Mouse (Mus musculus) hindbrain, embryonic 14.5 days (tissue): Measurements from ENCODE around the gene Bmpr1b. TPM values are rescaled to one million over a fixed set of nuclear protein-coding genes. Genes with fewer than 3 reads are reported as not detected.
A peak's percentile ranks its signal among the peaks of the same experiment; 100 is the strongest.

Experiments
- ATAC-seq: fragments of 200-750 bp; cut with Nextera tagmentation; 2 replicates; pipeline ENCODE4 v1.8.0; 2017; ENCODE audit warnings: moderate number of reproducible peaks, mild to moderate bottlenecking, moderate TSS enrichment, moderate library complexity; ENCODE audit not compliant: low FRiP score
- DNase-seq: peaks from one replicate; pipeline ENCODE4 v3.0.0-alpha.2; 2015; ENCODE audit warnings: low spot score
- H3K27ac ChIP-seq: fragments of 300-500 bp; sonication (generic); 2 replicates; pipeline ENCODE4 v1.5.1; 2014; ENCODE audit warnings: mild to moderate bottlenecking, moderate library complexity
- H3K27me3 ChIP-seq: fragments of 300-500 bp; sonication (generic); 2 replicates; pipeline ENCODE4 v1.6.1; 2014; ENCODE audit warnings: mild to moderate bottlenecking, low read length, mixed read lengths; ENCODE audit not compliant: control insufficient read depth, insufficient read depth
- H3K36me3 ChIP-seq: fragments of 300-500 bp; sonication (generic); replicated peaks from 2 replicates; pipeline ENCODE4 v1.6.1; 2014; ENCODE audit not compliant: control insufficient read depth, insufficient read depth
- H3K4me1 ChIP-seq: fragments of 300-500 bp; sonication (generic); replicated peaks from 2 replicates; pipeline ENCODE4 v1.6.1; 2014; ENCODE audit warnings: antibody characterized with exemption, low read length, mixed read lengths; ENCODE audit not compliant: control insufficient read depth, insufficient read depth
- H3K4me2 ChIP-seq: fragments of 300-500 bp; sonication (generic); replicated peaks from 2 replicates; pipeline ENCODE4 v1.6.1; 2014; ENCODE audit warnings: mild to moderate bottlenecking, moderate library complexity
- H3K4me3 ChIP-seq: fragments of 300-500 bp; sonication (generic); replicated peaks from 2 replicates; pipeline ENCODE4 v1.5.1; 2014; ENCODE audit warnings: mild to moderate bottlenecking, low read length
- H3K9ac ChIP-seq: fragments of 300-500 bp; sonication (generic); 2 replicates; pipeline ENCODE4 v1.6.1; 2014
- H3K9me3 ChIP-seq: fragments of 300-500 bp; sonication (generic); 2 replicates; pipeline ENCODE4 v1.6.1; 2016; ENCODE audit warnings: low read length; ENCODE audit not compliant: control insufficient read depth
- WGBS: fragments of 180-500 bp; shearing (Covaris S2); extraction: QIAGEN DNeasy Blood & Tissue Kit; methylation state at CpG from one replicate; pipeline ENCODE4 v1.1.7; 2014; 5-methylcytosine and 5-hydroxymethylcytosine counted together
- polyA plus RNA-seq: library from polyadenylated mRNA; unstranded; fragments of >200 nt; fragmentation: Nextera tagmentation; extraction: Ambion mirVana; gene quantifications from 2 replicates; pipeline ENCODE4 v1.2.1, GENCODE M21; 2014

Gene Bmpr1b
- polyA plus RNA-seq, 1 experiment from 2014 or later, result 4.1 TPM

DNA sequence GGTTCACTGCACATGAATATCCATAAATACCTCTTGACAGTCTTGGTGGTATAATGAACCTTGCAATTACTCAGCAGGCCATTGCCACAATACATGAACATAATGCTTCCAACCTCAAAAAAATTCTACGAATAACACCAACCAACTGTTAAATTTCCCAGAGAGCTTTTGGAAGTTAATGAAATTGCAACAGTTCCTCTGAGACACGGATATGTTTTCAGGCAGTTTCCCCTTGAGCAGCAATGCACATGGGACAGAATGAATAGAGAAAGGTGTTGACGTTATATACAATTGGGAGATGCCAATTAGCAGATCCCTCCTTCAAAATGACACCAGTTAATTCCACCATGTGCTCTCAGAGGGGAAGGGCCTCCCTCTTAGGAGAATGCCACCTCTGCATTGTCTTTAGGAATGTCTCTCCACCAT, 225.9 kb downstream of the Bmpr1b start:
- no peak for ATAC-seq
- Histone ChIP-seq H3K9me3 (no peaks in the 10 kb centered on the region), H3K9ac (no peak overlapping the region), H3K36me3 (no peaks in the 10 kb centered on the region), H3K27me3 (no peaks in the 10 kb centered on the region), H3K4me1 (no peaks in the 10 kb centered on the region), H3K27ac (no peak overlapping the region), H3K4me3 (no peak overlapping the region), H3K4me2 (no peak overlapping the region)
- WGBS, result 26% methylated on average over 3 of the region's 3 CpGs
- no peak for DNase-seq

- WGBS, result 85% methylated on average over 5 of the region's 5 CpGs
- Histone ChIP-seq H3K4me1 (peaks cover 17% of the 10 kb centered on the region), H3K4me2 (no peak overlapping the region), H3K27ac (no peak overlapping the region), H3K36me3 (no peaks in the 10 kb centered on the region), H3K4me3 (no peak overlapping the region), H3K27me3 (no peaks in the 10 kb centered on the region), H3K9me3 (no peaks in the 10 kb centered on the region), H3K9ac (no peak overlapping the region)
- ATAC-seq (no peak), DNase-seq (no peak)
Measured at GRCm38 (mm10) chr3:141940207-141940606, 229.0 kb downstream of the Bmpr1b start.

GRCm38 (mm10) chr3:141936594-141937272, 232.5 kb downstream of the Bmpr1b start:
- no peaks in the 10 kb centered on the region for H3K27me3 ChIP-seq
- H3K27ac ChIP-seq, result peak overlapping the region; percentile 72
- H3K4me1 ChIP-seq, result peaks cover 35% of the 10 kb centered on the region
- H3K4me3 ChIP-seq, result no peak overlapping the region; the same call in 1 of the 2 replicates
- H3K9ac ChIP-seq, result peak overlapping the region; percentile 17; the same call in 1 of the 2 replicates
- WGBS, result 6% methylated on average over 16 of the region's 16 CpGs
- peak; percentile 88 for ATAC-seq
- no peaks in the 10 kb centered on the region for H3K36me3 ChIP-seq
- H3K4me2 ChIP-seq, result peak overlapping the region; percentile 45
- H3K9me3 ChIP-seq, result no peaks in the 10 kb centered on the region
- DNase-seq, result peak; percentile 72

GRCm38 (mm10) chr3:141932956-141933355, 236.3 kb downstream of the Bmpr1b start:
- H3K27ac ChIP-seq, result no peak overlapping the region
- H3K4me1 ChIP-seq, result peaks cover 42% of the 10 kb centered on the region
- peak; percentile 51; the same call in 1 of the 2 replicates for ATAC-seq
- 39% methylated on average over 3 of the region's 3 CpGs for WGBS
- no peak overlapping the region for H3K4me2 ChIP-seq
- peak; percentile 63 for DNase-seq
- H3K36me3 ChIP-seq, result no peaks in the 10 kb centered on the region
- H3K9me3 ChIP-seq, result no peaks in the 10 kb centered on the region
- H3K4me3 ChIP-seq, result no peak overlapping the region
- no peaks in the 10 kb centered on the region for H3K27me3 ChIP-seq
- no peak overlapping the region for H3K9ac ChIP-seq

GRCm38 (mm10) chr3:141931372-141932092, 237.7 kb downstream of the Bmpr1b start:
- Histone ChIP-seq H3K4me2 (peak overlapping the region; percentile 51), H3K27ac (peak overlapping the region; percentile 40), H3K4me1 (peaks cover 38% of the 10 kb centered on the region), H3K4me3 (peak overlapping the region; percentile 16), H3K9ac (peak overlapping the region; percentile 49), H3K27me3 (no peaks in the 10 kb centered on the region), H3K9me3 (no peaks in the 10 kb centered on the region), H3K36me3 (no peaks in the 10 kb centered on the region)
- WGBS, result 3% methylated on average over 10 of the region's 10 CpGs
- DNase-seq (no peak), ATAC-seq (peak; percentile 54)

- Histone ChIP-seq H3K4me1 (no peaks in the 10 kb centered on the region), H3K4me2 (no peak overlapping the region), H3K9ac (no peak overlapping the region), H3K4me3 (no peak overlapping the region), H3K9me3 (no peaks in the 10 kb centered on the region), H3K27ac (no peak overlapping the region), H3K27me3 (no peaks in the 10 kb centered on the region), H3K36me3 (no peaks in the 10 kb centered on the region)
- ATAC-seq, result no peak
- DNase-seq, result no peak
- 31% methylated on average over 1 of the region's 1 CpGs for WGBS
Measured at GRCm38 (mm10) chr3:141923442-141923841, 245.8 kb downstream of the Bmpr1b start.

GRCm38 (mm10) chr3:141921161-141921560, 248.1 kb downstream of the Bmpr1b start:
- Histone ChIP-seq H3K9ac (no peak overlapping the region), H3K4me3 (no peak overlapping the region), H3K27ac (no peak overlapping the region), H3K36me3 (no peaks in the 10 kb centered on the region), H3K4me2 (no peak overlapping the region), H3K9me3 (no peaks in the 10 kb centered on the region), H3K27me3 (no peaks in the 10 kb centered on the region), H3K4me1 (no peaks in the 10 kb centered on the region)
- ATAC-seq, result no peak
- no peak for DNase-seq
- WGBS, result 44% methylated on average over 4 of the region's 4 CpGs

GRCm38 (mm10) chr3:141919661-141920060, 249.6 kb downstream of the Bmpr1b start:
- Histone ChIP-seq H3K4me3 (no peak overlapping the region), H3K4me1 (no peaks in the 10 kb centered on the region), H3K9ac (no peak overlapping the region), H3K36me3 (no peaks in the 10 kb centered on the region), H3K9me3 (no peaks in the 10 kb centered on the region), H3K4me2 (no peak overlapping the region), H3K27ac (no peak overlapping the region), H3K27me3 (no peaks in the 10 kb centered on the region)
- no peak for DNase-seq
- ATAC-seq, result no peak
- 39% methylated on average over 3 of the region's 3 CpGs for WGBS

DNA sequence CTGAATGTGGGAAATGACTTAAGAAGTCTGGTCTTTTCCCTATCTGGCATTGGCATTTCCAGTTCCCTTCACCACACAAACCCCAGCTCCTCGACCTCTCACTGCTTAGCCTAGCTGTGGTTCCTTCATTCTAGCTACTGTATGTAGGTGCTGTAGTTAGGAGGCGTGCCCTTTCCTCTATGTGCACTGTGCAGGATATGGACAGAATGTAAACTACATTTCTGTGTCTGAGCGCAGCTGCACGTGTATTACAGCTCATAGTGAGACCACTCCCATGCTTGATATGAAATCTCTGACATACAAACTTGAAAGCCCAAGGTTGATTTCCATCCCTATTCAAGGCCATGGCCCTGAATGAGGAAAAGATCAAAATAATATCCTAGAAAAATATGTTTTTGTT, 252.1 kb downstream of the Bmpr1b start:
- Histone ChIP-seq H3K9me3 (no peaks in the 10 kb centered on the region), H3K4me3 (no peak overlapping the region)
- 84% methylated on average over 4 of the region's 4 CpGs for WGBS

More for the DNA sequence above, 252.1 kb downstream of the Bmpr1b start:
- Histone ChIP-seq H3K36me3 (no peaks in the 10 kb centered on the region), H3K4me1 (no peaks in the 10 kb centered on the region), H3K4me2 (no peak overlapping the region), H3K27me3 (no peaks in the 10 kb centered on the region), H3K27ac (no peak overlapping the region), H3K9ac (no peak overlapping the region)
- DNase-seq (no peak), ATAC-seq (no peak)
